Mouse (Mus musculus): ENCODE data around the gene Odr4.

Odr4 gene

DNA sequence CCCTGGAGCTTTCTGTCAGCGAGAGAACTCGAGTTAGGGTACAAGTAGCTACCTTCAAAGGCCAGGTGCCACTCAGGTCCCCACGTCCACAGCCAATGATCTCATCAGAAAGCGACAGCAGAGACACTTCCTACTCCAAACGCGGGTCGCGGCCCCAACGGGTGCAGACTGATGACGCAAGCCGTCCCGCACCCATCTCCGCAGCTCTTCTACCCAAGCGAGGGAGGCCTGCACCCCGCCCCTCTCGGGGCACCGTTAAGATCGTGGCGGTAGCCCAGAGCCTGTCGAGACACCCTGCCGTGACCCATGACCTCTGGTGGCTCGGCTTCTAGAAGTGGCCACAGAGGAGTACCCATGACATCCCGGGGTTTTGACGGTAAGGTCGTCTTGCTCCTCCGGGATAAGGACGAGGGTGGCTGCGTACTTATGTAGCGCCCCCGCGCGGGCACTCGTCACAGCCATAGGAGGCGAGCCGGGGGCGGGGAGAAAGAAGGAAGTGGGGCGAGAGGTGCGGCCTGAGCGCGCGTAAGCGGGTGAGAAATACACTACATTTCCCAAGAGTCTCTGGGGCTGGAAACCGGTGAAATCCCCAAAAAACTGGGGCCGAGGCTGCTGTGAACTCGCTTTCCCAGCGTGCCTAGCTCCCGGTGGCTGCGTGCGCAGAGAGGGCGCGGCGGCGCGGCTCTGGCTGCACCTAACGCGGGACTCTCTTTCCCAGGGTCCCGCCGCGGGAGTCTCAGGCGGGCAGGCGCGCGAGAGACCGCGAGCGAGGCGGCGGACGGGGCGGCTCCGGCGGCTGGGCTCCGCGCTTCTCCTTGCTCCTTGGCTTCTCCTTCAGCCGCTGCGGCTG lies at the start of gene Odr4, which contains the start of gene Tpr:
Odr4 (minus strand) TSS at position 443 of the 850 bp plus-strand sequence.
Tpr (plus strand) TSS at position 201 of the 850 bp plus-strand sequence.
- peak; percentile 95 to 97 for DNase-seq

DNA sequence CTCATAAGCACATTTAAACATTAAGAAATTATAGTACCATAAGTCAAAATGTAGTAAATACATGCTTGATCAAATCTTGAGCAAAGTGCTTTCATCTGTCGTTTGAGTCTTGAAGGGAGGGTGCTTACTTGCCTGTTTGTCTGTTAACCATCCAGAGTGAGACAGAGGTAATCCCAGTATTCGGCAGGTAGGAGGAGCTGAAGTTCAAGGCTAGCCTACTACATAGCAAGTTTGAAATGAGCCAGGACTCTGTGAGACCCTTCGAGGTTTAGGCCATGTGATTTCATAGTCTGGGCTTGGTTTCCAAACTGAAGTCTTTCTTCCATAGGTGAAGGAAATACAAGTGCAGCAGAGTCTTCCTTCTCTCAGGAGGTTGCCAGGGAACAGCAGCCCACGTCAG lies 48.9 kb upstream of the Odr4 start:
- no peak for DNase-seq

DNA sequence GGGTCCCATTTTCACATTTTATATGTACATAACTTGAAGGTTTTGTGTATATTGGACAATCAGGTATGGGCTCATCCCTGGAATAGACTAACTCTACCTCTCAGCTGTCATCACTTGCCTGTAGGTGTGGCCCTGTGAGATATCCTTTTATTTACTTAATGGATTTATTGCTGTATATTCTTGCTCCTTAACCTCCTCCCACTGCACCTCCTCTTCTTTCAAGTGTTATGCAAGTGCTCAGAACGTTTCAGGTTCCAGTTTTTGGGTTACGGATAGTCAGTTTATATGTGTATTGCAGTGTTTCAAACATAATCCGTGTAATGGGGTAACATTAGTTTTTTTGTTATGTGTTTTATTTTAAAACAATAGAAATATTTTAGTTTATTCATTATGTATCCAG lies 45.8 kb upstream of the Odr4 start:
- no peak for DNase-seq

DNA sequence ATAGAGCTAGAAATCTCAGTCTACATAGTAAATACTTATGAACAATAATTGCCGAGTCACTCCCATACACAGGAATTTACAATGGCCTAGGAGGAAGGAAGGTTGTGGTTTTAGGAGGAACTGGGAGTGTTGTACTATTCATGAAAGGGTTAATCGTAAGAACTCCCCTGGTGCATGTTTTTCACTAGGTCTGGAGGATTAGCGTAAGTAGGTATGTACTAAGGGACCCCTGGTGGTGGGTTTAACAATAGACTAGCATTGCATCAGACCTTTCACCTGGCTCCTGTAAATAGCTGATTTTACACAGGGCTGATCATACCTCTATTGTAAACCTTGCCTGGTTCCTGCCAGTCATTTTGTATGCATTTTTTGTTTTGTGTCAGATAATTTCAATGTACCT lies 33.3 kb upstream of the Odr4 start:
- DNase-seq, result no peak

DNA sequence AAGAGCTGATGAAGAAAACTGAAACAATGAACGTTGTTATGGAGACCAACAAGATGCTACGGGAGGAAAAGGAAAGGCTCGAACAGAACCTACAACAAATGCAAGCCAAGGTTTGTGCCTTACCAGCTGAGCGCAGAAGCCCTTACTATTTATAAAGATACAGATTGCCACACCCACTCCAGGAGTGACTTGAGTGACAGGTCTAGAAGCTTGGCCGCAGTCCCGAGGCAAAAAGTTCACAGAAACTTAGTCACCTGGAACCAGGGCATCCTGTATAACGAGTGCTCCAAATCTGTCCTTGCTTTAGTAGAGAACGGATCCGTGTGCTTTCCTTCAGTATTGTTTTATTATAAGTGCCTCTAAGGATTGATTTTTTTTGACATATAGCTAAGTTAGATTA lies 32.8 kb upstream of the Odr4 start:
- DNase-seq, result no peak

DNA sequence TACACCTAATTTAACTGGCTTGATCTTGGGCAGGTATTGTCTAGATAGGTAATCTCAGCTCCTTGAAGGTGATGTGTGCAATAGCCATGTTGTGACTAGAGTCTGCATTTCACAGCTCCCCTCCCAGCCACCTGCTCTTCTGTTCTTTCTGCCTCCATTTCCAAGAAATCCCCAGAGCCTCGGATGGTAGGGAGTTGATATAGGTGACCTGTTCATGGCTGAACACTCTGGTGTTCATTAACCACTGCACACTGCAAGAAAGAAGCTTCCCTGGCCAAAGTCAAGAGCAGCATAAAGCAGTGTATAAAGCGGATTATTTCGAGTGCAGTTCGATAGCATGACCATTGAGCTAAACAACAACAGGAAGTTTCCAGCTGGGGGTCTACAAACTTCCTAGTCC lies 25.5 kb upstream of the Odr4 start:
- DNase-seq, result no peak

DNA sequence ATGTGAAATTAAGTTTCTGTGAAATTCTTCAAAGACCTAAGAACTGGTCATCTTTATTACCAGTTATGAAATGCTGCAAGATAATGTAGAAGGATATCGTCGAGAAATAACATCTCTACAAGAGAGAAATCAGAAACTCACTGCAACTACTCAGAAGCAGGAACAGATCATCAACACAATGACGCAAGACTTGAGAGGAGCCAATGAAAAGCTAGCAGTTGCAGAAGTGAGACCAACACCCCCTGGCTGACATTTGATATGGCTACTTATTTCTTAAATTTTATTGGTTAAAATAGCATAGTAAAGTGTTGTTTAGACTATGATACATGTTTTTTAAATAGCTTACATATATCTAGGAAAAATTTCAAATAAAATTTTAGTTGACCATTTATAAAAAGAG lies 23.1 kb upstream of the Odr4 start:
- no peak for DNase-seq

DNA sequence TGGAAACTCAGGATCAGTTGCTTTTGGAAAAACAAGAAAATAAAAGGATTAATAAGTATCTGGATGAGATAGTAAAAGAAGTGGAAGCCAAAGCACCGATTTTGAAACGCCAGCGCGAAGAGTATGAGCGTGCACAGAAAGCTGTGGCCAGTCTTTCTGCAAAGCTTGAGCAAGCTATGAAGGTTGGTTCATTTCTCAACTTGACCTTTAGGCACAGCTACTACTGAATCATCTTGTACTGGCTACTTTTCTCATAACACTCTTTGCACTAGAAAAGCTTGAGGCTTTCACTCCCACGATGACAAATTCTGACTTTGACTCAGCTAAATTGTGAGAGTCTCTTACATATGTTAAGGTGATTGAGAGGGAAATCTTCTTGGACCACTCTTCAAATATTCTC lies 17.1 kb upstream of the Odr4 start:
- no peak for DNase-seq

DNA sequence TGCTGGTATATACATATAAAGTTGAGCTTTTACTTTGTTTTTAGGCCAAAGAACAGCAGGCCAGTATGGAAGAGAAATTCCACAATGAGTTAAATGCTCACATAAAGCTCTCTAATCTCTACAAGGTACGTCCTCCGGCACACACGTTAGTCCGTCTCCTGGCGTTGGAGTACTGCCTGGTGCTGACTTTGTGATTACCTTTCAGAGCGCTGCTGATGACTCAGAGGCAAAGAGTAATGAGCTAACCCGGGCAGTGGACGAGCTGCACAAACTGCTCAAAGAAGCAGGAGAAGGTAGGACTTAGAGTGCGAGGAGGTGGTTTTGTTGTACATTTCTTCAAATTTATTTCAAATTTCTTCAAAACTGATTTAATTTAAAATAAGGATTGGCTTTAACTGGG lies 14.4 kb upstream of the Odr4 start:
- DNase-seq, result no peak

DNA sequence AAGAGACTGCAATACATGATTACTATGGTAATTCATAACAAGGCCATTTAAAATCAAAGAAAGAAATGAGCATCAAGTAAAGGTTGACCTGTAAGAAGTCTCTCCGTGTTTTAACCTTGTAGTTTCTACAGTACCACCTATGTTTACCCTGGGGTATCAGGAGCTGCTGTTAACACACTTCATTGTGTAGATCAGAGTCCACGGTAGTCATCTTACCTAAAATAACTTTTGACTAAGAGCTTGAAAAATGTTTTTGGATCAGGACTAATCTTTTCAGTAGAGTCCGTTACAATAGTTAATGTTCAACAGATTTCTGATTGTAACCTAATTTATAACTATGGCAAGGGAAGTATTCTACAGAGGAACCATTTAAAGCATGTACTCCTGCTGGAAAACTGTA lies 11.7 kb upstream of the Odr4 start:
- DNase-seq, result no peak

DNA sequence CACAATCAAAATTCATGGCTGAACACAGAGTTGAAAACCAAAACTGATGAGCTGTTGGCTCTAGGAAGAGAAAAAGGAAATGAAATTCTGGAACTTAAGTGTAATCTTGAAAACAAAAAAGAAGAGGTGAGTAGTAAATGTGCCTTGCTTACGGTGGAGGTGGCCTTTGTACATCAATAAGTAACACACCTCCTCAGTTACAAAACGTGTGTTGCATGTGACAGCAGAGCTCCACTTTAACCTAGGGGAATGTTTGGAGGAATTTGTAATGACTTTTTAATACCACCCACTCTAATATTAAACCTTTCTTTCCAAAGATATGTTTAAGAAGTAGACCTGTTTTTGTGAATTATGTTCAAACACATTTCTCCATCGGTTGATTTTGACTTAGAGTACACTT lies 11.0 kb upstream of the Odr4 start:
- DNase-seq, result no peak

DNA sequence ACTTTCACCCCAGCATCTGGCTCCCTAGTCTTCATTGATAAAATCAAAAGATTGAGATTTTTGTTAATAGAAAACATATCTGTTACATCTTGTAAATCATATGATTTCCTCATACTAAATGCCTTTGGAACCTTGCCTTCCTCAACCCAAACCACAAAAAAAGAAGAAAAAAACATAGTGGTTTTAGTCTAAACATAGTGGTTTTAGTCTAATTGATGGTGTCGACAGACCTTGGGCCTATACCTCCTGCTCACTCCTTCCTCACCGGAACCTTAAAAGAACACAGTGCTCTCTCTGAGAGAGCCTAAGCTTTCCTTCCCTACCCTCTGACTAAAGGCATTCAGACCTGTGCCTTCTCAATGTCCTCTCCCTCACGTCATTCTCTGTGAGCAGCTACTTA lies 3.1 kb upstream of the Odr4 start:
- DNase-seq, result no peak

DNA sequence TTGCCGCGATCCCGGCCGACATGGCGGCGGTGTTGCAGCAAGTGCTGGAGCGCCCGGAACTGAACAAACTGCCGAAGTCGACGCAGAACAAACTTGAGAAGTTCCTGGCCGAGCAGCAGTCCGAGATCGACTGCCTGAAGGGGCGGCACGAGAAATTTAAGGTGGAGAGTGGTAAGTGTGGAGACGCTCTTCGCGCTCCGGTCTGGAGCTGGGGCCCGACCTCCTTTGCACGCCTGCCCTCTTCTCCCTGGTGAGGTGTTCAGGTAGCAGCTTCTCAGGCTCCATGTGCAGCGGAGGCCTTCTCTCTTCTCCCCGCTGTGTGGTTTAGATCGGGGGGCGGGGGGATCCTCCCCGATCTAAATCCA lies 590 bp upstream of the Odr4 start:
- DNase-seq, result no peak

DNA sequence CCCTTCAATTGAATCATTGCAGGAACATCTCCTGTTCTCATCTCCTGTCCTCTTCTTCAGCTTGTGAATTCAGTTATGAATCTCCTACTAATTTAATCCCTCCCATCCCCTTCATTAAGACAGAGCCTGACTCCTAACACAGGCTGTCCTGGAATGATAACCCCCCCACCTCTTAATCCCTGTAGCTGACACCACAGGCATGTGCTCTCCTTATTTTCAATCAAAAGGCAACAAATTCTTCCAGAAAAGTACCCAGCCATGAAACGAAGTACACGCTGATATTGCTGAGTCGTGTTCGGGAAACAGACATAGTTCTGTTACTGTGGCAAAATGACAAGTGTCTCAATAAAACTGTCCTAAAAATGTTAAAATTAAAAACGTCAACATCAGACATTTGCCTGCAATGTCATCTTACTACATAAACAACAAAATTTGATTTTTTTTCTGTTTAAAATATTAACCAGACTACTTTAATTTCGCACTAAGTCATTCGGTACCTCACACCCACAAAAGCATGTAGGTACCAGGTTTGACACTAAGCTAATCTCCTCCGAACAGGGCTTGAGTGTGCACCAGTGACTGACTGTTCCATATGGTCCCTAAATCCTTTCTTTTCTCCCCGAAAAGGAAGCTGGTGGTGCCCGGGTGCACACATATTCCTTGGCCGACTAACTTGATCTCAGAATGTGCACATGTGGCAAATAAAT lies 796 bp downstream of the Odr4 start:
- DNase-seq, result no peak

DNA sequence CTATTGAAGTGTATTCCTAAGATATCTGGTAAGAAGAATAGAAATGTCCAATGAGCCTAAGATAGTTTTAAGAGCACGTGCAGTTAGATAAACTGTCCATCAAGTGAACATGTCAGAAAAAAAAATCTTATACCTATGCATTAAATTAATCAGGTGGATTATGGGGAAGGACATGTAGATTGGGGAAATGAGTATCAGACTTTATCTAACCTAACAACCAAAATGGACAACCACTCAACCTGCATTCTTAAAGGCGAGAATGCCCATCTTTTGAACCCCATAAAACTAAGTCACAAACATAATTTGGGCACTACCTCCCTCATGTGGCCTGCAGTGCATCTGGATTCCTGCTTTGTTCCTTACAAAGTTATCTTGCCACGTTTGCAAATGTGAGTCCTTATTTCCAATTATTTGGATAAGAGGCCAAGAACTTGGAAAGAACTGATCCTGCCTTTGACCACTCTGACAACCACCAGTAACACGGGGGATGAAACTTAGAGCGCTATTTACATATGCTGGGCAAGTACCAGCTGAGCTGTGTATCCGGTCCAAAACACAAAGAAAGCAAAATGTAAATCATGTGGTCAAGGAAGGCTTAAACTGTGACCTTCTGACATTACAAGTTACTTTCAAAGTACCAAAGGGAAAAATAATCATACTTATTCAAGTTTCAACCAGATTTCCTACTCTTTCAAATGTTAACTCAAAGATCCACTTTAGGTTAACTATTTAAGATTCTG lies 3.3 kb downstream of the Odr4 start:
- no peak for DNase-seq

DNA sequence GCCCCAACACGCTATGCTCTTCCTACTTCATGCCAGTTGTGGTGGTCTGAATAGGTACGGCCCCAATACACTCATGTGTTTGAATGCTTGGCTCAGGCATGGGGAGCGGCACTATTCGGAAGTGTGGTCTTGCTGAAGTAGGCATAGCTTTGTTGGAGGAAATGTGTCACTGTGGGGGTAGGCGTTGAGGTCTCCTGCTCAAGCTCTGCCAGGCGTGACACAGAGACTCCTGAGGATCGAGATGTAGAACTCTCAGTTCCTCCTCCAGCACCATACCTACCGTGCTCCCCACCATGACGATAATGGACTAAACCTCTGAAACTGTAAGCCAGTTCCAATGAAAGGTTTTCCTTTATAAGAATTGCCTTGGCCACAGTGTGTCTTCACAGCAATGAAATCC lies 5.3 kb downstream of the Odr4 start:
- no peak for DNase-seq

DNA sequence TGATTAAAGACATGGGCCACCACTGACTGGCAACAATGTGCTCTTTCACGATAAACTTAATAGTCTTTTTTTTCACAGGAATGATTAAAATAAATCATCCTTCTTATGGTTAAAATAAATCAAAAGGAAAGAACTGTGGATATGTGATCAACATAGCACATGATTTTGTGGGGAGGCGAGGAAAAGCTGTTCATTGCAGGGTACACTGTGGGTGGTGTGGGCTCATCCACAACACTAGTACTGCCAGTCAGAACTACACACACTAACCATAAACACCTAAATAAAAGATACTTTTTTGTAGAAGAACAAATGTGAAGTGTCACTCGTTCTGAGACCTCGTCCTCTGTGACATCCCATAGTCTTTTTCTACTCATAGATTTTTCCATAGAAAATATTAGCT lies 8.7 kb downstream of the Odr4 start:
- DNase-seq, result no peak

DNA sequence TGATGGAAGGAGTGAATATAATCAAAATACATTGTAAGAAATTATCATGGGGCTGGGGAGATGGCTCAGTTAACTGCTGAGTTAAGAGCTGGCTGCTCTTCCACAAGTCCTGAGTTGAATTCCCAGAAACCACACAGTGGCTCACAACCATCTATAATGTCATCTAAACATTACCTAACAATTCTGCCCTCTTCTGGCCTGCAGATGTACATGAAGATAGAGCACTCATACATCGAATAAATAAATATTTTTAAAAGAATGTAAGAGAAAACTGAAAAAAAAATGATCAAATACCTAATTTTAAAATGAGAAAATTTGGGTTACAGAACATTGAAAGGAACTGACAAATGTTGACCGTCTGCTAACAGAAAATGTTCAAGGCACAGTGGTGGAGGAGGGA lies 18.6 kb downstream of the Odr4 start:
- no peak for DNase-seq

DNA sequence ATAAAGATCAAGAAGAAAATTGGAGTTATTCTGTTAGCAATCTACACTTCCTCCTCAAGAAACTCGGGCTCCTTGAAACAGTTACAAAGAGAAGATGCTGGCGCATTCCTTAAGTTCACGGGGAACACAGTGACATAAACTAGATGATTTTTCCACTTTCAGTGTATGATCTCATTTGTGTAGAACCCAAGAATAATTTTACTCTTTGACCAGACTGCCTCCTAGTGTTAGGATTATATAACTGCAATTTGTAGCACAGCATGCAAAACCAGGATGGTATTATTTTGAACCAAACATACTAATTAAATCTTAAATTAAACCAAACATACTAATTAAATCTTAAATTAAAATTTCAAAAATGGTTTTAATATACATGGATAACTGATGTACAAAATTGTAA lies 20.0 kb downstream of the Odr4 start:
- DNase-seq, result no peak

DNA sequence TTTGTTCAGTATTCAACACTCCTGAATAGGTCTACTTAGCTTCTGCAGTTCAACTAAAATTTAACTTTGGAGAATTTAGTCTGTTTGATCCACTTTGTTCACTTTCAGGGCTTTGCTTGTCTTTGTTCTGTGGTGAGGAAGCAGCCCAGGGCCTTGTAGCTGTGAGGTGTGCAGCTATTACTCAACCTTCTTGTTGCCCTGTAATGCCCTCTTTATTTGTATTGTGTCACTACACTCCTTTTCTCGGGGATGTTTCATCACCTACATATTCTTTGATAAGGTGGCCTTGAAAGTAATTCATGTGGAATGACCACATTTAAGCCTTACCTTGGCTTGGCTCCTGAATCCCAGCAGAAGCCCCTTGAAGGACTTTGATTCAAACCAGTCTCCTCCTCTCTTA lies 32.0 kb downstream of the Odr4 start:
- DNase-seq, result no peak

DNA sequence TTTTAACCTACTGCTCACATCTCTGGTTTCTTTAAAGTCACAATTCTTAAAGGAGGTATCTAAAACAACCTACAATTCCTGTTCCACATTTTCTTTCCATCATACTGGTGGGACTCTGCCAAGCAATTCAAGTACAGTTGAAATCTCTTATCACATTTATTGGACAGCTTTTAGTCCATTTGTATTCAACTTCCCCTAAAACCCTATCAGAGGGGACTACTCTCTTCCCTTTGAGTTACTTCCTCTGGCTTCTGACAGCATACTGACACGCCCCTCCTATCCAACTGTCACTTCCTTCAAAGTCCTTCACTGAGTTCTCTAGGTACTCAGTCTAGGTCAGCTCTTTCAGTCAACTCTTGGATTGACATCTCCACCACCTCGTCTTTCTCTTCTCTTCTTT lies 57.8 kb downstream of the Odr4 start:
- no peak for DNase-seq

DNA sequence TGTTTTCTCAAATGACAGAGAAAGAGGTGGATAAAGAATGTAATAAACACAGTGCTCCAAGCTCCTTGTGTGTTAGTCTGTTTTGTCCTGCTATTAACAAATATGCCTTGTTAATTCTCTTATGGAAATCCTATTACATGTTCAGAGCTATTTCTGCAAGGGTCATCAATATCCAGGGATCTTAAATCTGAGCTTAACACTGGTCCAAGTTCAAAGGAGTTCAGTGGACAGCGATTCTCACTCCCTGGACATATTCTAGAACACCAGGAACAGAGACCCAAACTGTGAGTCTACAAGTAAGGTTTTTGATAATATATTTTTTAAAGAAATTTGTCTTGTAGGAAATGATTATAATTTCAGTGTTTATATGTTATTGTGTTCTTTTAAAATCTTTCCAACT lies 73.7 kb downstream of the Odr4 start, which contains the start of gene Pdc:
Pdc (plus strand) TSS at position 213 of the 400 bp plus-strand sequence.
- no peak for DNase-seq
